8 mouse cellular contexts compared by ENCODE assay signal in genomic region chr9:50500974-50501501, GRCm38 (mm10). TPM values are rescaled to one million over a fixed set of nuclear protein-coding genes. Genes with fewer than 3 reads are reported as not detected.
DNase-seq lines count a peak whose midpoint lies in the region; ATAC-seq lines count a peak whose summit lies in the region.

No protein-coding gene starts in this region.

- ATAC-seq in erythroblast, adult 5-6 weeks (replicated peaks; ENCODE audit: low FRiP score, poor library complexity, severe bottlenecking): no peak
- ATAC-seq in limb, embryonic 13.5 days (ENCODE audit: low FRiP score, low read depth): peak; percentile 94
- peak; percentile 89 for ATAC-seq in neural tube, embryonic 14.5 days (ENCODE audit: low read depth)

- H3K27me3 ChIP-seq in erythroblast, embryonic 14.5 days (ENCODE audit: control insufficient read depth): no peaks in the 10 kb centered on the region
- no peaks in the 10 kb centered on the region for H3K27me3 ChIP-seq in limb, embryonic 13.5 days
- H3K27me3 ChIP-seq in neural tube, embryonic 14.5 days (ENCODE audit: control insufficient read depth, insufficient read depth, low read length): no peaks in the 10 kb centered on the region

- no peaks in the 10 kb centered on the region for H3K9me3 ChIP-seq in erythroblast, embryonic 14.5 days (ENCODE audit: control insufficient read depth, low read length)
- no peaks in the 10 kb centered on the region for H3K9me3 ChIP-seq in limb, embryonic 13.5 days
- no peaks in the 10 kb centered on the region for H3K9me3 ChIP-seq in neural tube, embryonic 14.5 days (ENCODE audit: control insufficient read depth, low read length)

- H3K4me1 ChIP-seq in erythroblast, embryonic 14.5 days (ENCODE audit: control insufficient read depth): peaks cover 17% of the 10 kb centered on the region
- no peaks in the 10 kb centered on the region; the same call in 1 of the 2 replicates for H3K4me1 ChIP-seq in limb, embryonic 13.5 days
- 0 out of 2 replicates have a peak, but pooled peaks cover 5% of the 10 kb centered on the region for H3K4me1 ChIP-seq in neural tube, embryonic 14.5 days (ENCODE audit: control insufficient read depth, insufficient read depth, low read length)

- no peaks in the 10 kb centered on the region for H3K36me3 ChIP-seq in erythroblast, embryonic 14.5 days (ENCODE audit: control insufficient read depth)
- H3K36me3 ChIP-seq in limb, embryonic 13.5 days: no peaks in the 10 kb centered on the region
- H3K36me3 ChIP-seq in neural tube, embryonic 14.5 days (ENCODE audit: control insufficient read depth, insufficient read depth, low read length): no peaks in the 10 kb centered on the region

- peak overlapping the region; percentile 49 for H3K4me3 ChIP-seq in erythroblast, embryonic 14.5 days (replicated peaks)
- H3K4me3 ChIP-seq in limb, embryonic 13.5 days: peak overlapping the region; percentile 36
- H3K4me3 ChIP-seq in neural tube, embryonic 14.5 days (ENCODE audit: low read depth, low read length): peak overlapping the region; percentile 29

- WGBS in limb, embryonic 13.5 days: 23% methylated on average over 14 of the region's 14 CpGs
- 28% methylated on average over 14 of the region's 14 CpGs for WGBS in neural tube, embryonic 14.5 days

- no peak overlapping the region for H3K27ac ChIP-seq in limb, embryonic 13.5 days
- peak overlapping the region; percentile 61 for H3K27ac ChIP-seq in neural tube, embryonic 14.5 days (ENCODE audit: low read depth, low read length)

- peak overlapping the region; percentile 54 for H3K4me2 ChIP-seq in limb, embryonic 13.5 days (replicated peaks)
- peak overlapping the region; percentile 56 for H3K4me2 ChIP-seq in neural tube, embryonic 14.5 days (ENCODE audit: low read depth, low read length)

- peak overlapping the region; percentile 36 for H3K9ac ChIP-seq in limb, embryonic 13.5 days
- H3K9ac ChIP-seq in neural tube, embryonic 14.5 days (replicated peaks; ENCODE audit: low read depth, low read length): peak overlapping the region; percentile 32; the same call in 1 of the 2 replicates

- peak; percentile 25 for DNase-seq in R1 (ENCODE audit: low read depth, low spot score)
- DNase-seq in forelimb bud, embryonic 11.5 days (ENCODE audit: low read depth, low spot score): peak; percentile 82
- no peak for DNase-seq in right cerebral cortex, postnatal 25 days
- DNase-seq in layer of hippocampus, adult 11-12 months (ENCODE audit: low spot score): no peak

RNA-seq across cellular contexts. Expression of gene Plet1, which starts 6.7 kb away (rescaled TPM):
- polyA plus RNA-seq in erythroblast, embryonic 14.5 days (2012): not detected in 2 replicates
- total RNA-seq in erythroblast, adult 5-6 weeks (2015; ENCODE audit: low replicate concordance): not detected in 2 replicates
- not detected in 2 replicates for total RNA-seq in erythroblast, adult 5-6 weeks (2017; ENCODE audit: low replicate concordance)
- 0.18 and 0.19 TPM in 2 replicates for polyA plus RNA-seq in limb, embryonic 13.5 days (2015; fragmentation: Nextera tagmentation; extraction: Ambion mirVana)
- polyA plus RNA-seq in neural tube, embryonic 14.5 days (2014; fragmentation: Nextera tagmentation; extraction: Ambion mirVana): 0.39 and 0.62 TPM in 2 replicates

RNA-seq across cellular contexts. Expression of gene Pts, which starts 27.5 kb away (rescaled TPM):
- polyA plus RNA-seq in erythroblast, embryonic 14.5 days (2012): 0.35 and 0.37 TPM in 2 replicates
- 16.3 and 20.5 TPM in 2 replicates for total RNA-seq in erythroblast, adult 5-6 weeks (2015; ENCODE audit: low replicate concordance)
- 15.8 and 19.4 TPM in 2 replicates for total RNA-seq in erythroblast, adult 5-6 weeks (2017; ENCODE audit: low replicate concordance)
- polyA plus RNA-seq in limb, embryonic 13.5 days (2015; fragmentation: Nextera tagmentation; extraction: Ambion mirVana): 71.2 and 84.3 TPM in 2 replicates
- 112 and 126 TPM in 2 replicates for polyA plus RNA-seq in neural tube, embryonic 14.5 days (2014; fragmentation: Nextera tagmentation; extraction: Ambion mirVana)

RNA-seq across cellular contexts. Expression of gene Il18, which starts 53.6 kb away (rescaled TPM):
- polyA plus RNA-seq in erythroblast, embryonic 14.5 days (2012): 0.09 TPM in 1 of 2 replicates, not detected in the other
- total RNA-seq in erythroblast, adult 5-6 weeks (2015; ENCODE audit: low replicate concordance): 21.5 TPM in 1 of 2 replicates, not detected in the other
- total RNA-seq in erythroblast, adult 5-6 weeks (2017; ENCODE audit: low replicate concordance): 2.4 and 3.7 TPM in 2 replicates
- polyA plus RNA-seq in limb, embryonic 13.5 days (2015; fragmentation: Nextera tagmentation; extraction: Ambion mirVana): 2.6 and 2.7 TPM in 2 replicates
- 18.6 and 19.8 TPM in 2 replicates for polyA plus RNA-seq in neural tube, embryonic 14.5 days (2014; fragmentation: Nextera tagmentation; extraction: Ambion mirVana)

RNA-seq across cellular contexts. Expression of gene Bco2, which starts 53.9 kb away (rescaled TPM):
- not detected in 2 replicates for polyA plus RNA-seq in erythroblast, embryonic 14.5 days (2012)
- 0.84 and 1.7 TPM in 2 replicates for total RNA-seq in erythroblast, adult 5-6 weeks (2015; ENCODE audit: low replicate concordance)
- total RNA-seq in erythroblast, adult 5-6 weeks (2017; ENCODE audit: low replicate concordance): 0.17 and 2.0 TPM in 2 replicates
- polyA plus RNA-seq in limb, embryonic 13.5 days (2015; fragmentation: Nextera tagmentation; extraction: Ambion mirVana): 0.15 and 0.23 TPM in 2 replicates
- polyA plus RNA-seq in neural tube, embryonic 14.5 days (2014; fragmentation: Nextera tagmentation; extraction: Ambion mirVana): 0.11 and 0.24 TPM in 2 replicates

Comparison
In these comparisons a context has a peak if more than half of its experiments do, and no peak if none do; other contexts are left out.
1. DNase-seq: peak in R1 (single experiment) and forelimb bud, embryonic 11.5 days (single experiment); none in right cerebral cortex, postnatal 25 days (single experiment) and layer of hippocampus, adult 11-12 months (single experiment).
2. RNA of gene Pts, which starts 27.5 kb away (polyA plus RNA-seq): 112 to 126 TPM in neural tube, embryonic 14.5 days and 71.2 to 84.3 TPM in limb, embryonic 13.5 days; 0.35 to 0.37 TPM in erythroblast, embryonic 14.5 days; every median in the first group is over 10 times any median in the second.
3. Peak in every context shown above with its lines, with median percentiles within 50 percentile points of each other: H3K4me3 ChIP-seq.